Mouse (Mus musculus) heart, embryonic 15.5 days (tissue): ENCODE data around the gene Asb15. TPM values are rescaled to one million over a fixed set of nuclear protein-coding genes. Genes with fewer than 3 reads are reported as not detected.

Experiments used
- ATAC-seq: fragments of 200-750 bp; cut with Nextera tagmentation; replicated peaks from 2 replicates; pipeline ENCODE4 v1.8.0; 2017; ENCODE audit warnings: low read depth, moderate TSS enrichment; ENCODE audit not compliant: insufficient number of reproducible peaks, insufficient read depth, low FRiP score
- H3K27ac ChIP-seq: fragments of 300-500 bp; sonication (generic); 2 replicates; pipeline ENCODE4 v1.5.1; 2015; ENCODE audit warnings: mild to moderate bottlenecking, inconsistent platforms
- H3K27me3 ChIP-seq: fragments of 300-500 bp; sonication (generic); 2 replicates; pipeline ENCODE4 v1.6.1; 2015; ENCODE audit warnings: inconsistent platforms
- H3K36me3 ChIP-seq: fragments of 300-500 bp; sonication (generic); 2 replicates; pipeline ENCODE4 v1.6.1; 2015; ENCODE audit warnings: mild to moderate bottlenecking, inconsistent platforms
- H3K4me1 ChIP-seq: fragments of 300-500 bp; sonication (generic); replicated peaks from 2 replicates; pipeline ENCODE4 v1.6.1; 2015; ENCODE audit warnings: inconsistent platforms
- H3K4me2 ChIP-seq: fragments of 300-500 bp; sonication (generic); 2 replicates; pipeline ENCODE4 v1.6.1; 2015; ENCODE audit warnings: inconsistent platforms, mild to moderate bottlenecking, moderate library complexity
- H3K4me3 ChIP-seq: fragments of 300-500 bp; sonication (generic); 2 replicates; pipeline ENCODE4 v1.5.1; 2015; ENCODE audit warnings: mild to moderate bottlenecking, inconsistent platforms
- H3K9ac ChIP-seq: fragments of 300-500 bp; sonication (generic); 2 replicates; pipeline ENCODE4 v1.6.1; 2015; ENCODE audit warnings: mild to moderate bottlenecking, inconsistent platforms
- H3K9me3 ChIP-seq: fragments of 300-500 bp; sonication (generic); replicated peaks from 2 replicates; pipeline ENCODE4 v1.6.1; 2016; ENCODE audit warnings: inconsistent platforms
- WGBS: fragments of 180-500 bp; shearing (Covaris S2); methylation state at CpG from one replicate; pipeline ENCODE4 v1.1.7; 2015; ENCODE audit warnings: mixed read lengths; 5-methylcytosine and 5-hydroxymethylcytosine counted together
- polyA plus RNA-seq: library from polyadenylated mRNA; unstranded; fragments of >200 nt; fragmentation: Nextera tagmentation; extraction: Ambion mirVana; gene quantifications from 2 replicates; pipeline ENCODE4 v1.2.1, GENCODE M21; 2015

The Asb15 gene
- polyA plus RNA-seq, 1 experiment from 2014 or later = 0.48 TPM

DNA sequence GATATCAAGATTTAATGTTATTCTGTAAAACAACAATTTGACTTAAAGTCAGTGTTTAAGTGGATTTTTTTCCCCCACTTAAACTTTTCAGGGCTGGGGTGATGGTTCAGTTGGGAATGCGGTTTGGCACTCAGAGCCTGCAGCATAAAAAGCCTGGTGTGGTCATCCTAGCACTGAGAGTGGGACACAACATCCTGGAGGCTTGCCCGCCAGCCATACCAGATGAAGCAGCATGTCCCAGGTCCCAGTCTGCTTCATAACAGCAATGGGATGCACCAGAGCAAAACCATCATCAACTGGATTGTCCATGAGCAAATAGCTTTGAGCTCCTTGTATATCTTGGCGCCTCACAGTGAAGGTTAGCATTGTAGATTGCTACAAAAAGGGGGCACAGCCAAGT is 80.7 kb downstream of the Asb15 start:
- Histone ChIP-seq H3K4me1 (peaks cover 35% of the 10 kb centered on the region), H3K36me3 (peaks cover 30% of the 10 kb centered on the region), H3K9me3 (no peaks in the 10 kb centered on the region), H3K27ac (no peak overlapping the region), H3K4me2 (no peak overlapping the region), H3K9ac (no peak overlapping the region), H3K4me3 (no peak overlapping the region), H3K27me3 (no peaks in the 10 kb centered on the region)
- WGBS = 88% methylated on average over 3 of the region's 3 CpGs
- no peak for ATAC-seq

DNA sequence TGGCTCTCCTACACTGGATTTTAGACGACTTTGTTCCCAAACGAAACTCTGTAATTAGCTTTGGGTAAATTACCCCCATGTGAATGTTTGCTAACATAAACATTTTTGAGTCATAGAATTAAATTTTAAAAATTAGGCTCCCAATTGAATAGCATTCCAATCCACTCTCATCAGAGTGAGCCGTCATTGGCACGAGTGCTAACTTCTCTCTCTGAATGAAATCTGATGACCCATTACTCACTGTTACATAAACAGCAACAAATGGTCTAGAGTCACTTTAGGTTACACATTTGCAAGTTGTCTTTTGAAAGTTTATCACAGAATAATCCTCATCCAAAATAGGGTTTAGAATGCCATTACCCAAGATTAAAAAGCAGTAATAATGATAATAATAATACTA is 81.6 kb downstream of the Asb15 start:
- no peaks in the 10 kb centered on the region for H3K27me3 ChIP-seq
- H3K4me3 ChIP-seq = no peak overlapping the region
- no peak overlapping the region for H3K4me2 ChIP-seq
- no peak for ATAC-seq
- H3K4me1 ChIP-seq = peaks cover 35% of the 10 kb centered on the region
- H3K36me3 ChIP-seq = peaks cover 29% of the 10 kb centered on the region
- no peaks in the 10 kb centered on the region for H3K9me3 ChIP-seq
- no peak overlapping the region for H3K9ac ChIP-seq
- H3K27ac ChIP-seq = no peak overlapping the region
- WGBS = 47% methylated on average over 4 of the region's 4 CpGs

DNA sequence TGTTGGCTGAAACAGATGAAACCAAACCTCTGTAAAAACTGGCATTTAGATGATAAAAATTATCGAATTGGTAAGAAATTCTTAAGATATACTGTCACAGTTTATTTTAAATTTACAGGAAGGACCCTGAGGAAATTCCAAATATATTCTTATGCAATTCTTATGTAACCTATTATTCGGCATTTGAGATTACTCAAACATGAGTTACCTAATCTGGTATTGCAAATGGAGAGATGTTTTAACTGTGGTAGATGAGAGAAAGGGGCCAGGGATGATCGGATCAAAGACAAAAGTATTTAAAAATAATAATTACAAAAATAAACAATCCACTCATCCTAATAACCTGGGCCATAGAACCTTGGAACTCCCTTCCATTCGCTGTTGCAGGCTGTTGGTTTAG is 82.4 kb downstream of the Asb15 start:
- no peak for ATAC-seq
- Histone ChIP-seq H3K27ac (no peak overlapping the region), H3K9ac (no peak overlapping the region), H3K4me2 (no peak overlapping the region), H3K27me3 (no peaks in the 10 kb centered on the region), H3K36me3 (peaks cover 30% of the 10 kb centered on the region), H3K4me1 (peaks cover 37% of the 10 kb centered on the region), H3K4me3 (no peak overlapping the region), H3K9me3 (no peaks in the 10 kb centered on the region)
- 90% methylated on average over 4 of the region's 4 CpGs for WGBS

DNA sequence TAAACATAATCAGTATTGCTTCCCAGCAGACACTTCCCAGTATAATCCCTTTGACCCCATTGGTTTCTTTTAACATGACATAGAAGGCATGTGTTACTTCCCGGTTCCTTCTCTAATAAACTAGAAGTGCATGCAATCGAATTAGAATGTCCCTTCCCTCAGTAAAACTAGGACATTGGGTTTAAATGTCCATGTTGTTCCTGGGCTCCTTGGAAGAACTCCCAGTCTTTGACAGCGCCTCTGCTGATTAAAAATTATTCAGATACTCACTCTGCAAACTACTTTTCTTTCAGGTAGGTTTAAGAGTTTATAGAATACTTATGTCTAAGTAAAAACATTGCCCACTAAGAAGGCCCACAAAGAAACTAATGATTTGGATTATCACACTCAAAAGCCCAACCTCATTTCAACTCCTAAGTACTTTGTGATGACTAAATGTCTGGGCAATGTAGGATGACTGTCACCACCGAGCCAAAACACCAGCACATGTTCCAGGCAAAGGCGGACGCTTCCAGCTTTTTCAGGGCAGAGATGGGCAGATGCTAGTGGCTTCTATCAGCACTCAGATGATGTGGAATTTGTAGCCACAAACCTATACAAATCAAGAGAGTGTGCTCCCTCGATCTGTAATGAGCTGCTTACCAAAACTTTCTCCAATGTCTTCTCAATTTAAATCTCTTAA is 84.3 kb downstream of the Asb15 start:
- peak overlapping the region; percentile 55 for H3K27ac ChIP-seq
- no peak overlapping the region for H3K4me2 ChIP-seq
- no peaks in the 10 kb centered on the region for H3K27me3 ChIP-seq
- H3K9me3 ChIP-seq = no peaks in the 10 kb centered on the region
- H3K4me1 ChIP-seq = peaks cover 21% of the 10 kb centered on the region
- ATAC-seq = no peak
- 50% methylated on average over 7 of the region's 7 CpGs for WGBS
- H3K36me3 ChIP-seq = peaks cover 21% of the 10 kb centered on the region
- H3K9ac ChIP-seq = no peak overlapping the region
- H3K4me3 ChIP-seq = no peak overlapping the region

DNA sequence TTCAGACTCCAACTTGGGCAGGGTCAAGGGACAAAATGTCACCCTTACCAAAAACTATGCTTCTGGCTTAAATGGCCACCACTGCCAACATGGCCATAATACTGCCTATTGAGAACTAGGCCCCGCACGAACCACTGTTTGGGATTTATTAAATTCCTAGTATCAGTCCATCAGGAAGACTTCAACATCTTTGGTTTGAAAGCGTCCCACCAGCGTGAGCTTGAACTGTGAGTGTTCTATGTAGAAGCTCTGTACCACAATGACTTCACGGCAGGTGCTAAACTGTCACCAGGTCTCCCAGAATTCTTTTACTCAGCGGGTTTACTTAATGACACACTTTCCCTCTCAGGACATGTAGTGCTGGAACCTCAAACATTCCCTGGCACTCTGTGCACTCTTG is 85.4 kb downstream of the Asb15 start:
- no peaks in the 10 kb centered on the region for H3K9me3 ChIP-seq
- peaks cover 31% of the 10 kb centered on the region for H3K36me3 ChIP-seq
- H3K4me3 ChIP-seq = no peak overlapping the region
- WGBS = 90% methylated on average over 6 of the region's 6 CpGs
- H3K9ac ChIP-seq = no peak overlapping the region
- no peak for ATAC-seq
- H3K27me3 ChIP-seq = no peaks in the 10 kb centered on the region
- H3K4me2 ChIP-seq = no peak overlapping the region
- no peak overlapping the region for H3K27ac ChIP-seq
- H3K4me1 ChIP-seq = peaks cover 14% of the 10 kb centered on the region

DNA sequence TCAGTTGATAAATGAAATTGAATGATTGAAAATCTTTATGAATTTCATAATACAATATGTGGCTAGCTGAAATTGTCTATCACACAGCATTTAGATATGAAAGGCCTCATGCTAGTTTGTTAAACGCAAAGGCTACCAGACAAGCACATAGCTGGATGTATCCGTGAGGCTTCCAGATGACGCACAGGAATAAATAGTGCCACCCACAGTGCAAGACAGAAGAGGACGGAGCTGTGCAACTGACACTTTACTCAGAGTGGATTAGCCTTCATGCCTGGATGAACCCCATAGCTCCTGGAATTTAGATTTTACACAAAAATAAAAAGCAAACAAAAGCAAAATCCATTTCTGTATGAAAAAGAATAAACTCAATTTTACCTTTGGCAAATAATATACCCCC is 86.0 kb downstream of the Asb15 start:
- peaks cover 31% of the 10 kb centered on the region for H3K36me3 ChIP-seq
- H3K9me3 ChIP-seq = no peaks in the 10 kb centered on the region
- WGBS = 75% methylated on average over 4 of the region's 4 CpGs
- no peak overlapping the region for H3K4me3 ChIP-seq
- H3K27ac ChIP-seq = no peak overlapping the region
- H3K9ac ChIP-seq = no peak overlapping the region
- peaks cover 14% of the 10 kb centered on the region for H3K4me1 ChIP-seq
- no peak overlapping the region for H3K4me2 ChIP-seq
- H3K27me3 ChIP-seq = no peaks in the 10 kb centered on the region
- ATAC-seq = no peak

DNA sequence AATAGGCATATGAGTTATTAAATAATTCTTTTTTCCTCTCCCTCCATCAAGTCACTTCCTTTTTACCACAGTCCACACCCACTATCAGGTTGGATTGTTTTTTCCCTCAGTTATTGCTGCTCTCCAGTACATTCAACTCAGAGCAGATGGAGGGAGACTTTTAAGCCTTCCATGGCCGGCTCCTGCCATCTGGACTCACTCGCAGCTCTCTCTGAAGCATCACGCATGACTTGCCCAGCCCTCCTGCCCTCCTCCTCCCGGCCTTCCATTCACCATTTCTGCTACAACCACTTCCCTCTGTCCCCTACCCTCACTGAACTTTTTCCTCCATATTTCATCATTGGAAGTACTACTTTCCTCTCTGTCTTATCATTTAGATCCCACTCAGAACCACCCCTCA is 88.8 kb downstream of the Asb15 start:
- Histone ChIP-seq H3K36me3 (peaks cover 37% of the 10 kb centered on the region), H3K27me3 (no peaks in the 10 kb centered on the region), H3K9me3 (no peaks in the 10 kb centered on the region), H3K27ac (no peak overlapping the region), H3K9ac (no peak overlapping the region), H3K4me2 (no peak overlapping the region), H3K4me3 (no peak overlapping the region), H3K4me1 (peaks cover 9% of the 10 kb centered on the region)
- no peak for ATAC-seq
- 76% methylated on average over 4 of the region's 4 CpGs for WGBS

DNA sequence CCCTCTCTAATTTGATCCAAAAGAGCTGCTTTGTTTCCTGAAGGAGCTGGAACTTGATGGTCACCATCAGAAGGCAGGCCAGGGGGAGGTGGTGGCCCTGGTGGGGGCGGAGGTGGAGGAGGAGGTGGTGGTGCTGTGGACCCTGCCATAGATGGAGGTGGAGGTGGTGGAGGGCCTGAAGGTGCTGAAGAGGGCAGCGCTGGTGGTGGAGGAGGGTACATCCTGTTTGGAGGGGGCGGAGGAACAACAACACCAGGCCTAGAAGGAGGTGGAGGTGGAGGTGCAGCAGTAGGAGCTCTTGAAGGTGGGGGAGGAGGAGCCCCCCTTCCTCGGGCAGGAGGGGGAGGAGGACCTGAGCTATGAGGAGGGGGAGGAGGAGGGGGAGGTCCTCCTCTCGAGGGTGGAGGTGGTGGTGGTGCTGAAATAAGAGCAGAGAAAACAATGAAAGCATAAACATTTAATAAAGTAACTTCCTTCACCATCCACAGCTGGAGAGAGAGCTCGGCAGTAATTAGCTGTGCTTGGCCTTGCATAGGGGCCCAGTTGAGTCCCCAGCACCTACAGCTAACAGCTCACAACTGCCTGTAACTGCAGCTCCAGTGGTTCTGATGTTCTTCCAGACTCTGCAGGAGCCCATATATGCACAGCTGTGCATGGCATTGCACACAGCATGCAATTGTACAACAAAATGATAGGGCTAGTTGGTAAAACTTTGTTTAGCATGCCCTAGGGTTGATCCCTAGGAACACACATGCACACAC is 91.5 kb downstream of the Asb15 start:
- no peak for ATAC-seq
- 63% methylated on average over 6 of the region's 6 CpGs for WGBS
- H3K4me2 ChIP-seq = no peak overlapping the region

DNA sequence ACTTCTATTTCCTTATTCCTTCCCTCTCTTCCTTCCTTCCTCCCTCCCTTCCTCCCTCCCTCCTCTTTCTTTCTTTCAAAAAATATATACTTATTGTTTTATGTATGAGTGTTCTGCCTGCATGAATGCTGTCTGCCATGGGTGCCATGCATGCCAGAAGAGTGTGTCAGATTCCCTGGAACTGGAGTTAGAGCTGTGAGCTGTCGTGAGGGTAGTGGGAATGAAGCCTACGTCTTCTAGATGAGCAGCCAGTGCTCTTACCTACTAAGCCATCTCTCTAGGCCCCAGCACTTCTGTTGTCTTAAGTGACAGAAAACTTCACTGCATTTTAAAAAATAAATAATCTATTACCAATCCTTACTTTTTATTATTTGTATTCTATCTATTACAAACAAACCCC is 93.0 kb downstream of the Asb15 start:
- H3K27me3 ChIP-seq = no peaks in the 10 kb centered on the region
- 63% methylated on average over 2 of the region's 2 CpGs for WGBS
- H3K4me1 ChIP-seq = no peaks in the 10 kb centered on the region
- no peak overlapping the region for H3K4me3 ChIP-seq
- no peaks in the 10 kb centered on the region for H3K9me3 ChIP-seq
- no peak for ATAC-seq
- H3K4me2 ChIP-seq = no peak overlapping the region
- no peak overlapping the region for H3K9ac ChIP-seq
- H3K27ac ChIP-seq = no peak overlapping the region
- peaks cover 32% of the 10 kb centered on the region for H3K36me3 ChIP-seq

More for the DNA sequence above, 91.5 kb downstream of the Asb15 start:
- H3K36me3 ChIP-seq = peaks cover 35% of the 10 kb centered on the region
- H3K27ac ChIP-seq = no peak overlapping the region
- no peaks in the 10 kb centered on the region for H3K27me3 ChIP-seq
- no peak overlapping the region for H3K4me3 ChIP-seq
- H3K9ac ChIP-seq = no peak overlapping the region
- H3K4me1 ChIP-seq = peaks cover 2% of the 10 kb centered on the region; the same call in 1 of the 2 replicates
- H3K9me3 ChIP-seq = no peaks in the 10 kb centered on the region

DNA sequence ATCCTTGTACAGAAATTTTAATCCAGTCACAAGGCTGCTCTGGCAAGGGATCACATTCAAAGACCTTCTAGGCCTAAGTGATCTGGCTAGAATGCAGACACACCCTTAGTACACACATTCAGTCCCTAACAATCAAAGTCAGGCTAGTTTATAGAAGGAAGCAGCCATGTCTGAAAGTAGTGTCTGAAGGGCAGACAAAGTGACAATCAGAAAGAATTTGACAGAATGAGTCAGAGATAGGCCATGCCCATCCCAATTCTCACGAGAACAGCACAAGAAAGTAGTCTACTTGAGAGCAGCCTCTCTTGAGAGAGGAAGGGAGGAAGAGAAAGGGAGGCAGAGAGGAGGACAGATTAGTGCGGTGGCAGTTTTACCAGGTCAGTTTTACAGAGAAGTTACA is 94.2 kb downstream of the Asb15 start:
- ATAC-seq = no peak
- WGBS = 55% methylated on average over 2 of the region's 2 CpGs
- H3K9me3 ChIP-seq = no peaks in the 10 kb centered on the region
- no peaks in the 10 kb centered on the region for H3K27me3 ChIP-seq
- H3K27ac ChIP-seq = no peak overlapping the region
- H3K4me2 ChIP-seq = no peak overlapping the region
- no peak overlapping the region for H3K9ac ChIP-seq
- no peaks in the 10 kb centered on the region for H3K4me1 ChIP-seq
- H3K36me3 ChIP-seq = peaks cover 32% of the 10 kb centered on the region
- no peak overlapping the region for H3K4me3 ChIP-seq
